Mouse (Mus musculus): ENCODE results near the gene Slc36a3. TPM values are rescaled to one million over a fixed set of nuclear protein-coding genes. Genes with fewer than 3 reads are reported as not detected.

Gene Slc36a3
- polyA plus RNA-seq, 1 experiment from 2014 or later, result not detected

DNA sequence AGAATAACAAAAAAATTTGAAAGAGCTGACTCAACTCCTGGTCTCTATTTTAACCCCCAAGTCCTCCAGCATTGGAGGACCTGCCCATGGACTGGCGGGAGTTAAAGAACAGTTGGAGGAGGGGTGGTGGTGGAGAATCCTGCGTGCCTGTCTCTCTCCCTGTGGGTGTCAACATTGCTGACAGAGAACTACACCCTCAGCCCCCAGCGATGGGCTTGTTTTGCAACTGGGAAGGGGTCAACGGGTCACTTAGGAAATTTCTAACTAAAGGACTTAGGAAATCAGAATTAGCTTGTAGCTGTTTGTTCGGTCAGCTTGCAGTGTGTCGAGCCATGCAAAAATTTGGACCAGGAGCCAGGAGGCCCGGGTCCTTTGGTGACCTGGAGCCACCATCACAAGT is 31.6 kb upstream of the Slc36a3 start:
- no peak for ATAC-seq (replicated peaks; ENCODE audit: insufficient number of reproducible peaks, low FRiP score, low TSS enrichment, low read depth)
- no peaks in the 10 kb centered on the region for H3K36me3 ChIP-seq (replicated peaks; ENCODE audit: control insufficient read depth, insufficient read depth, low read depth, low read length)
- WGBS, result 42% methylated on average over 7 of the region's 7 CpGs
- H3K4me2 ChIP-seq (ENCODE audit: low read depth, low read length), result no peak overlapping the region
- H3K4me1 ChIP-seq (ENCODE audit: control insufficient read depth, insufficient read depth, low read length), result no peaks in the 10 kb centered on the region
- DNase-seq (ENCODE audit: low spot score), result no peak
- no peaks in the 10 kb centered on the region for H3K27me3 ChIP-seq (ENCODE audit: control insufficient read depth, insufficient read depth, low read length)
- no peaks in the 10 kb centered on the region for H3K9me3 ChIP-seq (replicated peaks; ENCODE audit: control insufficient read depth, low read length)
- no peak overlapping the region for H3K9ac ChIP-seq (replicated peaks; ENCODE audit: low read length)
- H3K4me3 ChIP-seq (ENCODE audit: low read depth, low read length), result no peak overlapping the region
- H3K27ac ChIP-seq (replicated peaks; ENCODE audit: low read depth, low read length), result no peak overlapping the region

DNA sequence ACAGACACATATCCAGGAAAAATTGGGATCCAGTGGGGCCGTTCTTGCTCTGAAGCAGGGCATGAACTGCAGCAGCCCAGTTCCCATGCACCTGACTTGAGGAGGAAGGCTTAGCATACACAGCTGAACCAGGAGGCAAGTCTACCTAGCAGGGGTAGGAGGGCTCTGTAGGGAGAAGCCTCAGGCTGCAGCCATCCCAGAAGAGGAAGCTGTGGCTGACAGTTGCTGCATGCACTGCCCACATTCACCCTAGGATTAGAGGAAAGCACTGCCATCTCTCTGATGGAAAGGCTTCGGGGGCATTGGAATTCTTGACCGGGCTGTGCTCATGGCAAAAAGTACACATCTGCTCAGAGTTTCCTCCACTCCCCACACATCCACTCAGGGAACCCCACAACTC is 28.3 kb upstream of the Slc36a3 start:
- H3K4me2 ChIP-seq (ENCODE audit: low read depth, low read length), result no peak overlapping the region
- no peak for ATAC-seq (replicated peaks; ENCODE audit: insufficient number of reproducible peaks, low FRiP score, low TSS enrichment, low read depth)
- 80% methylated on average over 3 of the region's 3 CpGs for WGBS
- no peaks in the 10 kb centered on the region for H3K36me3 ChIP-seq (replicated peaks; ENCODE audit: control insufficient read depth, insufficient read depth, low read depth, low read length)
- H3K9ac ChIP-seq (replicated peaks; ENCODE audit: low read length), result no peak overlapping the region
- no peaks in the 10 kb centered on the region for H3K27me3 ChIP-seq (ENCODE audit: control insufficient read depth, insufficient read depth, low read length)
- H3K4me1 ChIP-seq (ENCODE audit: control insufficient read depth, insufficient read depth, low read length), result no peaks in the 10 kb centered on the region
- no peak for DNase-seq (ENCODE audit: low spot score)
- H3K9me3 ChIP-seq (replicated peaks; ENCODE audit: control insufficient read depth, low read length), result no peaks in the 10 kb centered on the region
- no peak overlapping the region for H3K27ac ChIP-seq (replicated peaks; ENCODE audit: low read depth, low read length)
- H3K4me3 ChIP-seq (ENCODE audit: low read depth, low read length), result no peak overlapping the region

DNA sequence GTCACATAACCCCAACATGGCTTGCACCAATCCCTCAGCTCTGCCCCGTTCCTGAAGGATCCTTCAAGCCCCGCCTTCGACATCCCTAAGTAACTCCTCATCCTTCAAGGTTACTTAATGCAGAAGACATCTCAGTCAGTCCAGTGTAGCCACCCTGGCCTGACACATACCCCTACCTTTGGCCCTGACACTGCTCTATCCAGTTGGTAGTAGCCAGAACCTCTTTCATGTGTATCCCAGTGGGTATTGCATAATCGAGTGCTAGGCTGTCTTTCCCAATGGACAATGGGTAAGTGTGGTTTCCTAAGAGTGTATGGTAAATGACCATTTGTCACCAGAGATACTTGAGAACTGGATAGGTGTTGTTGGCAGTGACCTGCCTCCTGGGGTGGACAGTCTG is 27.3 kb upstream of the Slc36a3 start:
- no peaks in the 10 kb centered on the region for H3K4me1 ChIP-seq (ENCODE audit: control insufficient read depth, insufficient read depth, low read length)
- no peak overlapping the region for H3K9ac ChIP-seq (replicated peaks; ENCODE audit: low read length)
- H3K9me3 ChIP-seq (replicated peaks; ENCODE audit: control insufficient read depth, low read length), result no peaks in the 10 kb centered on the region
- H3K4me2 ChIP-seq (ENCODE audit: low read depth, low read length), result no peak overlapping the region
- WGBS, result 82% methylated on average over 4 of the region's 4 CpGs
- no peak overlapping the region for H3K27ac ChIP-seq (replicated peaks; ENCODE audit: low read depth, low read length)
- H3K27me3 ChIP-seq (ENCODE audit: control insufficient read depth, insufficient read depth, low read length), result no peaks in the 10 kb centered on the region
- no peak overlapping the region for H3K4me3 ChIP-seq (ENCODE audit: low read depth, low read length)
- ATAC-seq (replicated peaks; ENCODE audit: insufficient number of reproducible peaks, low FRiP score, low TSS enrichment, low read depth) (no peak), DNase-seq (ENCODE audit: low spot score) (no peak)
- H3K36me3 ChIP-seq (replicated peaks; ENCODE audit: control insufficient read depth, insufficient read depth, low read depth, low read length), result no peaks in the 10 kb centered on the region

DNA sequence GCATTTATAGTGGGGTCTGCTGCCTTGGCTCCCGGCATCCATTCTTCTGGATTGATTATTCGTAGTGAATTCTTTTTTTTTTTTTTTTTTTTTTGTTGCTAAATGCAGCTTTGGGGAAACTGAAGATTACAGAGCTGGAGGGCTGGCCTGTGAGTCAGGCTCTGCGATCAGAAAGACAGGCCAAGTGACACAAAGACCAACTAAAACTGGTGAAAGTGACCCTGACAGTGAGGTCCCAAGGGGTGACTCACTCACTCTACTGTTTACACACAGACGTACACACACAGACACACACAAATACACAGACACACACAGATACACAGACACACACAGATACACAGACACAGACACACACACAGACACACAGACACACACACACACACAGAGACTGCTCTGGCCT is 19.0 kb upstream of the Slc36a3 start:
- H3K9ac ChIP-seq (replicated peaks; ENCODE audit: low read length), result no peak overlapping the region
- H3K27ac ChIP-seq (replicated peaks; ENCODE audit: low read depth, low read length), result no peak overlapping the region
- H3K4me3 ChIP-seq (ENCODE audit: low read depth, low read length), result no peak overlapping the region
- no peak for ATAC-seq (replicated peaks; ENCODE audit: insufficient number of reproducible peaks, low FRiP score, low TSS enrichment, low read depth)
- H3K4me2 ChIP-seq (ENCODE audit: low read depth, low read length), result no peak overlapping the region
- H3K36me3 ChIP-seq (replicated peaks; ENCODE audit: control insufficient read depth, insufficient read depth, low read depth, low read length), result no peaks in the 10 kb centered on the region
- WGBS, result 83% methylated on average over 4 of the region's 4 CpGs
- no peaks in the 10 kb centered on the region for H3K4me1 ChIP-seq (ENCODE audit: control insufficient read depth, insufficient read depth, low read length)
- H3K27me3 ChIP-seq (ENCODE audit: control insufficient read depth, insufficient read depth, low read length), result no peaks in the 10 kb centered on the region
- no peak for DNase-seq (ENCODE audit: low spot score)
- H3K9me3 ChIP-seq (replicated peaks; ENCODE audit: control insufficient read depth, low read length), result no peaks in the 10 kb centered on the region

DNA sequence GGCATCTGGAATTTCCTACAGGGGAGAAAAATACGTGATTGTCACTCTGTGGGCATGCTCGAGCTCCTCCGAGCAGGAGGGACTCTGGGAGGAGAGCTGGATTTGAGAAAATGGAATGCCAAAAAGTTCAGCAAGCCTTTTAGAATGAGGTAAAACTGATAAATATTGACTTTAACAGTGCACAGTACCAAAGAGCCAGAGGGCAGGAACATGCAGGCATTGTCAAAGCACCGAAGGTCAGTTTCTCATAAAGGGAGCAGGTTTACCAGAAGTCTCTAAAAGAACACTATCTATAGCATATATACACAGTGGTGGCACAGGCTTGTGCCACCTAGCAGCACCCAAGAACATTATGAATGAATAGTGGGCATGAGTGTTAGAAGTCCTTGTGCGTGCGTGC is 17.4 kb upstream of the Slc36a3 start:
- Histone ChIP-seq H3K27ac (replicated peaks; ENCODE audit: low read depth, low read length) (no peak overlapping the region), H3K36me3 (replicated peaks; ENCODE audit: control insufficient read depth, insufficient read depth, low read depth, low read length) (no peaks in the 10 kb centered on the region), H3K4me1 (ENCODE audit: control insufficient read depth, insufficient read depth, low read length) (no peaks in the 10 kb centered on the region), H3K9ac (replicated peaks; ENCODE audit: low read length) (no peak overlapping the region), H3K27me3 (ENCODE audit: control insufficient read depth, insufficient read depth, low read length) (no peaks in the 10 kb centered on the region), H3K4me3 (ENCODE audit: low read depth, low read length) (no peak overlapping the region), H3K4me2 (ENCODE audit: low read depth, low read length) (no peak overlapping the region), H3K9me3 (replicated peaks; ENCODE audit: control insufficient read depth, low read length) (no peaks in the 10 kb centered on the region)
- no peak for ATAC-seq (replicated peaks; ENCODE audit: insufficient number of reproducible peaks, low FRiP score, low TSS enrichment, low read depth)
- no peak for DNase-seq (ENCODE audit: low spot score)
- 89% methylated on average over 6 of the region's 6 CpGs for WGBS

DNA sequence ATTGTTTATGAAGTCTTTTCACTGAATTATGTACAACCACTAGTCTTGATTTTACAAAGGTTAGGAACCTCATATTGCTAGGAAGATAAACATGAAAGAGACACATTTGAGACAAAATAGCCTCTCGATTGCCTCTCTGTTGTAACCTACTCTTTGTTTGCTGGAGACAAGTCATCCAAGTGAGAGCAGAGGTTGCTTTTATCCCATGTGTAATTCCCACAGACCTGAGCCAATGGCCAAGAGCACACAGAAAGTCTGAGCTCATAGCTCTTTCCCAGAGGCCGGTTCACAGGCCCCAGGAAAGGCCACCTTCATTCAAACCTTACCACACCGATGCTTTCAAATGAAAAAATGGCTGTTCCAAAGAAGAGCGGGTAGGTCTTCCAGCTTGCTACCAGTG is 17.0 kb upstream of the Slc36a3 start:
- WGBS, result 87% methylated on average over 4 of the region's 4 CpGs
- ATAC-seq (replicated peaks; ENCODE audit: insufficient number of reproducible peaks, low FRiP score, low TSS enrichment, low read depth), result no peak

DNA sequence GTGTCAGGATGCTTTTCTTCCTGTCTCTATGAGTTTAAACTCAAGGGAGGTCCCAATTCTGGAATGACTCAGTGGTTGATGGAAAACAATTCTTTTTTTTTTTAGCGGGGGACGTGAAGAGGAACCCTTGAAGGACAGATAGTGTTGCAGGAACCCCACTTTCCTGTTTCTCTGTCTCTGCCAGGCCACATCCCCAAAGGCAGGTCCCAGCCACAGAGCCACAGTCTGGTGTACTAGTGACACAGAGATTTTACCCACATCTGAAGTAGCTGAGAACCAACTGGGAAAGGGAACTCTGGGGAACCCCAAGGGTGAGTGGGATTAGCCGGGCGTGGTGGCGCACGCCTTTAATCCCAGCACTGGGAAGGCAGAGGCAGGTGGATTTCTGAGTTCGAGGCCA is 14.2 kb upstream of the Slc36a3 start:
- 92% methylated on average over 7 of the region's 7 CpGs for WGBS
- no peak overlapping the region for H3K4me3 ChIP-seq (ENCODE audit: low read depth, low read length)
- H3K9me3 ChIP-seq (replicated peaks; ENCODE audit: control insufficient read depth, low read length), result no peaks in the 10 kb centered on the region
- no peak for ATAC-seq (replicated peaks; ENCODE audit: insufficient number of reproducible peaks, low FRiP score, low TSS enrichment, low read depth)
- no peak overlapping the region for H3K9ac ChIP-seq (replicated peaks; ENCODE audit: low read length)
- no peak overlapping the region for H3K27ac ChIP-seq (replicated peaks; ENCODE audit: low read depth, low read length)
- no peak overlapping the region for H3K4me2 ChIP-seq (ENCODE audit: low read depth, low read length)
- no peak for DNase-seq (ENCODE audit: low spot score)
- H3K27me3 ChIP-seq (ENCODE audit: control insufficient read depth, insufficient read depth, low read length), result no peaks in the 10 kb centered on the region
- no peaks in the 10 kb centered on the region for H3K4me1 ChIP-seq (ENCODE audit: control insufficient read depth, insufficient read depth, low read length)
- no peaks in the 10 kb centered on the region for H3K36me3 ChIP-seq (replicated peaks; ENCODE audit: control insufficient read depth, insufficient read depth, low read depth, low read length)

More for the DNA sequence above, 17.0 kb upstream of the Slc36a3 start:
- no peak overlapping the region for H3K4me2 ChIP-seq (ENCODE audit: low read depth, low read length)
- DNase-seq (ENCODE audit: low spot score), result no peak
- H3K4me3 ChIP-seq (ENCODE audit: low read depth, low read length), result no peak overlapping the region
- no peaks in the 10 kb centered on the region for H3K9me3 ChIP-seq (replicated peaks; ENCODE audit: control insufficient read depth, low read length)
- no peak overlapping the region for H3K9ac ChIP-seq (replicated peaks; ENCODE audit: low read length)
- no peaks in the 10 kb centered on the region for H3K36me3 ChIP-seq (replicated peaks; ENCODE audit: control insufficient read depth, insufficient read depth, low read depth, low read length)
- no peaks in the 10 kb centered on the region for H3K4me1 ChIP-seq (ENCODE audit: control insufficient read depth, insufficient read depth, low read length)
- H3K27ac ChIP-seq (replicated peaks; ENCODE audit: low read depth, low read length), result no peak overlapping the region
- H3K27me3 ChIP-seq (ENCODE audit: control insufficient read depth, insufficient read depth, low read length), result no peaks in the 10 kb centered on the region

DNA sequence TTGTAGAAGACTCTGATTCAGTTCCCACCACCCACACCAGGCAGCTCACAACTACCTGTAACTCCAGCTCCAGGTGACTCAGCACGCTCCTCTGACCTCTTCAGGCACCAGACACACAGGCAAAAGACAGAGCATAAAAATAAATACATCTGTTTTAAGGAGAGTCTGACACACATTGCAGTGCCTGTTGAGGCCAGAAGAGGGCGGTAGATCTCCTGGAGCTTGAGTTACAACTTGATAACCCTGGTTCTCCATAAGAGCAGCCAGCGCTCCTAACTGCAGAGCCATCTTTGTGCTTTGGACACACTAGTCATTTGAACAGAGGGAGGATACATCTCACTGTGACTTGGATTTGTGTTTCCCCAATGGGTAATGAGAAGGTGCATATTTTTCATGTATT is 13.2 kb upstream of the Slc36a3 start:
- ATAC-seq (replicated peaks; ENCODE audit: insufficient number of reproducible peaks, low FRiP score, low TSS enrichment, low read depth) (no peak), DNase-seq (ENCODE audit: low spot score) (peak; percentile 26)
- 40% methylated on average over 3 of the region's 3 CpGs for WGBS
- Histone ChIP-seq H3K9me3 (replicated peaks; ENCODE audit: control insufficient read depth, low read length) (no peaks in the 10 kb centered on the region), H3K36me3 (replicated peaks; ENCODE audit: control insufficient read depth, insufficient read depth, low read depth, low read length) (no peaks in the 10 kb centered on the region), H3K27me3 (ENCODE audit: control insufficient read depth, insufficient read depth, low read length) (no peaks in the 10 kb centered on the region), H3K9ac (replicated peaks; ENCODE audit: low read length) (no peak overlapping the region), H3K4me2 (ENCODE audit: low read depth, low read length) (no peak overlapping the region), H3K27ac (replicated peaks; ENCODE audit: low read depth, low read length) (no peak overlapping the region), H3K4me3 (ENCODE audit: low read depth, low read length) (no peak overlapping the region), H3K4me1 (ENCODE audit: control insufficient read depth, insufficient read depth, low read length) (no peaks in the 10 kb centered on the region)
